Mouse (Mus musculus) thymus, adult 2 months (tissue): ENCODE results near the gene Eif6. TPM values are rescaled to one million over a fixed set of nuclear protein-coding genes. Genes with fewer than 3 reads are reported as not detected.

Experiments used
- DNase-seq: peaks from one replicate; pipeline ENCODE4 v3.0.0; 2021
- H3K27ac ChIP-seq: fragments of 200-500 bp; 2 replicates; pipeline ENCODE4 v1.5.1; 2012; ENCODE audit warnings: low read length, control low read depth; ENCODE audit not compliant: control insufficient read depth, insufficient read depth
- H3K27me3 ChIP-seq: fragments of 200-500 bp; 2 replicates; pipeline ENCODE4 v1.6.1; 2012; ENCODE audit warnings: mild to moderate bottlenecking, low read length, moderate library complexity, mixed read lengths; ENCODE audit not compliant: control insufficient read depth, insufficient read depth
- H3K36me3 ChIP-seq: fragments of 200-500 bp; 2 replicates; pipeline ENCODE4 v1.6.1; 2012; ENCODE audit warnings: mild to moderate bottlenecking, low read length, moderate library complexity; ENCODE audit not compliant: control insufficient read depth, insufficient read depth
- H3K4me1 ChIP-seq: fragments of 200-500 bp; replicated peaks from 2 replicates; pipeline ENCODE4 v1.6.1; 2012; ENCODE audit warnings: low read length; ENCODE audit not compliant: control insufficient read depth, insufficient read depth
- H3K4me3 ChIP-seq: fragments of 200-500 bp; 2 replicates; pipeline ENCODE4 v1.5.1; 2012; ENCODE audit warnings: mild to moderate bottlenecking, low read length, control low read depth, moderate library complexity; ENCODE audit not compliant: control insufficient read depth, insufficient read depth
- CTCF ChIP-seq: fragments of 200-500 bp; IDR thresholded peaks from 2 replicates; pipeline ENCODE4 v1.5.1; 2012; ENCODE audit warnings: mild to moderate bottlenecking, control low read depth, low read length, moderate library complexity, borderline replicate concordance; ENCODE audit not compliant: control insufficient read depth, poor library complexity, insufficient read depth; ENCODE audit errors: extremely low read depth
- POLR2A ChIP-seq: fragments of 200-500 bp; IDR thresholded peaks from 2 replicates; pipeline ENCODE4 v1.6.1; 2012; ENCODE audit warnings: mild to moderate bottlenecking, low read length, control low read depth, moderate library complexity; ENCODE audit not compliant: control insufficient read depth, poor library complexity, insufficient read depth; ENCODE audit errors: extremely low read depth
- WGBS: fragments of 180-500 bp; shearing (Covaris S2); methylation state at CpG from one replicate; pipeline ENCODE4 v1.1.7; 2018; 5-methylcytosine and 5-hydroxymethylcytosine counted together
- polyA plus RNA-seq: library from polyadenylated mRNA; depleted of rRNA; stranded (reverse); fragments of >200 nt; gene quantifications from 2 replicates; pipeline ENCODE4 v1.2.3, GENCODE M21; 2012; rRNA removed

The Eif6 gene
- polyA plus RNA-seq, 1 experiment = 174 TPM

GRCm38 (mm10) chr2:155774927-155775684 is 51.6 kb downstream of the Eif6 start, which contains the start of gene Mmp24:
Gene Mmp24 (plus strand): TSS chr2:155775342.
- TF ChIP-seq POLR2A = no peak
- TF ChIP-seq CTCF = no peak

GRCm38 (mm10) chr2:155774261-155774926 is 52.3 kb downstream of the Eif6 start:
- TF ChIP-seq POLR2A = no peak
- no peak for TF ChIP-seq CTCF
- no peaks in the 10 kb centered on the region for H3K36me3 ChIP-seq
- H3K4me3 ChIP-seq = no peak overlapping the region
- peaks cover 22% of the 10 kb centered on the region for H3K27me3 ChIP-seq
- H3K27ac ChIP-seq = no peak overlapping the region
- 56% methylated on average over 11 of the region's 11 CpGs for WGBS
- DNase-seq = no peak
- H3K4me1 ChIP-seq = peaks cover 5% of the 10 kb centered on the region; the same call in 1 of the 2 replicates

More at GRCm38 (mm10) chr2:155774927-155775684, 51.6 kb downstream of the Eif6 start, which contains the start of gene Mmp24:
- Histone ChIP-seq H3K36me3 (no peaks in the 10 kb centered on the region), H3K27ac (no peak within 1 kb of the TSS), H3K4me1 (peaks cover 5% of the 10 kb centered on the region; the same call in 1 of the 2 replicates), H3K4me3 (no peak within 1 kb of the TSS), H3K27me3 (peaks cover 21% of the 10 kb centered on the region)
- DNase-seq = no peak
- WGBS = 28% methylated on average over 99 of the region's 100 CpGs

DNA sequence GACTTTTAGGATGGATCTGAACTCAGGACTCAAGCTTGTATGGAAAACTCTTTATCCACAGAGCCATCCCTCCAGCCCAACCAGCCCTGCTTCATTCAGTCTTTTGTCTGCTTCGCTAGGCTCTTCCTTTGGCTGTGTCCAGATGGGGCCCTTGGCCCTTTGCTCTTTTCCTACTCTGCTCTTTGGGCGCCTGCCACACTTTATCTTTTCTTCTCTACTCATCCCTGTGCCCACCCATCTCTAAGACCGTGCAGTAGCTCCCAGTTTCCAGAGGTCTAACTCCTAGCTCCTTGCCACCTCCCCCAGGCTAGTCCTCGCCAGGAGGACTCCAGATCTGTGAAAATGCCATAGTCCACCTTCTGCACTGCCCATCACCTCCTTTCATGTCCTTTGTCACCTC is 53.1 kb downstream of the Eif6 start:
- Histone ChIP-seq H3K4me3 (no peak overlapping the region), H3K27me3 (peaks cover 22% of the 10 kb centered on the region), H3K27ac (no peak overlapping the region), H3K4me1 (peaks cover 5% of the 10 kb centered on the region; the same call in 1 of the 2 replicates), H3K36me3 (no peaks in the 10 kb centered on the region)
- DNase-seq = no peak
- no peak for TF ChIP-seq POLR2A
- no peak for TF ChIP-seq CTCF
- WGBS = 82% methylated on average over 4 of the region's 4 CpGs

Other genes with a start within 250 kb of the Eif6 start
- 20.6 and 23.2 TPM in 2 replicates for gene Gss, start 234.1 kb downstream of the Eif6 start, polyA plus RNA-seq
- gene Myh7b, start 215.7 kb downstream of the Eif6 start, polyA plus RNA-seq = 0.09 and 1.0 TPM in 2 replicates
- 489 and 518 TPM in 2 replicates for gene Trpc4ap, start 134.5 kb downstream of the Eif6 start, polyA plus RNA-seq
- 55.8 and 58.6 TPM in 2 replicates for gene Edem2, start 97.5 kb downstream of the Eif6 start, polyA plus RNA-seq
- gene Gm17581, start 91.1 kb downstream of the Eif6 start, polyA plus RNA-seq = not detected in 2 replicates
- gene Procr, start 75.8 kb downstream of the Eif6 start, polyA plus RNA-seq = 3.7 and 4.7 TPM in 2 replicates
- gene Mmp24, start 51.6 kb downstream of the Eif6 start, polyA plus RNA-seq = 0.08 and 0.09 TPM in 2 replicates
- 37.5 and 40.3 TPM in 2 replicates for gene BC029722, start 7.5 kb downstream of the Eif6 start, polyA plus RNA-seq
- 0.08 and 0.14 TPM in 2 replicates for gene Fam83c, start 7.9 kb upstream of the Eif6 start, polyA plus RNA-seq
- 26.5 and 30.0 TPM in 2 replicates for gene Uqcc1, start 103.4 kb upstream of the Eif6 start, polyA plus RNA-seq
- gene Gm15557, start 113.8 kb upstream of the Eif6 start, polyA plus RNA-seq = not detected in 2 replicates
- 0.23 and 0.31 TPM in 2 replicates for gene Gdf5, start 118.4 kb upstream of the Eif6 start, polyA plus RNA-seq
- gene Cep250, start 129.5 kb upstream of the Eif6 start, polyA plus RNA-seq = 31.6 and 36.7 TPM in 2 replicates
- 3.8 and 4.2 TPM in 2 replicates for gene 6430550D23Rik, start 181.1 kb upstream of the Eif6 start, polyA plus RNA-seq
- gene Ergic3, start 181.1 kb upstream of the Eif6 start, polyA plus RNA-seq = 273 and 293 TPM in 2 replicates
- 0.08 and 0.22 TPM in 2 replicates for gene Fer1l4, start 226.0 kb upstream of the Eif6 start, polyA plus RNA-seq
- 2.8 and 3.8 TPM in 2 replicates for gene Spag4, start 238.2 kb upstream of the Eif6 start, polyA plus RNA-seq